Mouse (Mus musculus) liver, postnatal 0 days (tissue): ENCODE data around the gene Tuft1. TPM values are rescaled to one million over a fixed set of nuclear protein-coding genes. Genes with fewer than 3 reads are reported as not detected.

Source experiments
- ATAC-seq: fragments of 200-750 bp; cut with Nextera tagmentation; 2 replicates; pipeline ENCODE4 v1.8.0; 2017; ENCODE audit warnings: mild to moderate bottlenecking, moderate library complexity
- DNase-seq: peaks from one replicate; pipeline ENCODE4 v3.0.0-alpha.2; 2016
- H3K27ac ChIP-seq: fragments of 300-500 bp; sonication (generic); 2 replicates; pipeline ENCODE4 v1.5.1; 2014; ENCODE audit warnings: antibody characterized with exemption, moderate library complexity, mild to moderate bottlenecking, low read depth
- H3K27me3 ChIP-seq: fragments of 300-500 bp; sonication (generic); 2 replicates; pipeline ENCODE4 v1.6.1; 2014; ENCODE audit warnings: low read length, control low read depth, mixed read lengths; ENCODE audit not compliant: insufficient read depth
- H3K36me3 ChIP-seq: fragments of 300-500 bp; sonication (generic); replicated peaks from 2 replicates; pipeline ENCODE4 v1.6.1; 2014; ENCODE audit warnings: mild to moderate bottlenecking, control low read depth, low read length, moderate library complexity, mixed read lengths; ENCODE audit not compliant: insufficient read depth
- H3K4me1 ChIP-seq: fragments of 300-500 bp; sonication (generic); 2 replicates; pipeline ENCODE4 v1.6.1; 2014; ENCODE audit warnings: antibody characterized with exemption, mild to moderate bottlenecking, control low read depth; ENCODE audit not compliant: insufficient read depth
- H3K4me2 ChIP-seq: fragments of 300-500 bp; sonication (generic); 2 replicates; pipeline ENCODE4 v1.6.1; 2014; ENCODE audit warnings: low read depth, mild to moderate bottlenecking, low read length, moderate library complexity, mixed read lengths
- H3K4me3 ChIP-seq: fragments of 300-500 bp; sonication (generic); 2 replicates; pipeline ENCODE4 v1.5.1; 2014; ENCODE audit warnings: low read depth, low read length
- H3K9ac ChIP-seq: fragments of 300-500 bp; sonication (generic); replicated peaks from 2 replicates; pipeline ENCODE4 v1.6.1; 2014; ENCODE audit warnings: mild to moderate bottlenecking, moderate library complexity
- H3K9me3 ChIP-seq: fragments of 300-500 bp; sonication (generic); 2 replicates; pipeline ENCODE4 v1.6.1; 2016; ENCODE audit warnings: mild to moderate bottlenecking, control low read depth, low read length, mixed read lengths
- CTCF ChIP-seq: sonication (generic); IDR thresholded peaks from 2 replicates; pipeline ENCODE4 v1.5.1; 2016; ENCODE audit warnings: antibody characterized with exemption, low read depth
- EP300 ChIP-seq: IDR thresholded peaks from 2 replicates; pipeline ENCODE4 v1.6.1; 2016; ENCODE audit warnings: antibody characterized with exemption, low read depth, mild to moderate bottlenecking
- WGBS: fragments of 180-500 bp; shearing (Covaris S2); extraction: QIAGEN DNeasy Blood & Tissue Kit; methylation state at CpG from one replicate; pipeline ENCODE4 v1.1.7; 2014; ENCODE audit not compliant: insufficient replicate concordance; 5-methylcytosine and 5-hydroxymethylcytosine counted together
- polyA plus RNA-seq: library from polyadenylated mRNA; unstranded; fragments of >200 nt; fragmentation: Nextera tagmentation; extraction: Ambion mirVana; gene quantifications from 2 replicates; pipeline ENCODE4 v1.2.1, GENCODE M21; 2015

Gene Tuft1
- polyA plus RNA-seq, 1 experiment from 2014 or later = 8.1 TPM

- no peak overlapping the region for H3K9ac ChIP-seq
- no peak for TF ChIP-seq EP300
- no peak for TF ChIP-seq CTCF
- 81% methylated on average over 6 of the region's 6 CpGs for WGBS
- H3K9me3 ChIP-seq = no peaks in the 10 kb centered on the region
- no peaks in the 10 kb centered on the region for H3K36me3 ChIP-seq
- peaks cover 3% of the 10 kb centered on the region; the same call in 1 of the 2 replicates for H3K4me1 ChIP-seq
- no peak overlapping the region for H3K4me3 ChIP-seq
- no peaks in the 10 kb centered on the region for H3K27me3 ChIP-seq
- no peak overlapping the region for H3K27ac ChIP-seq
- no peak overlapping the region for H3K4me2 ChIP-seq
- ATAC-seq = no peak
- DNase-seq = no peak
These were observed 84.2 kb downstream of the Tuft1 start for GRCm38 (mm10) chr3:94574506-94574905.

- DNase-seq (no peak), ATAC-seq (no peak)
- 73% methylated on average over 2 of the region's 2 CpGs for WGBS
- no peak overlapping the region for H3K4me3 ChIP-seq
- TF ChIP-seq CTCF = no peak
- no peaks in the 10 kb centered on the region for H3K27me3 ChIP-seq
- no peak overlapping the region for H3K4me2 ChIP-seq
- H3K4me1 ChIP-seq = no peaks in the 10 kb centered on the region
- no peak overlapping the region for H3K27ac ChIP-seq
- H3K36me3 ChIP-seq = no peaks in the 10 kb centered on the region
- no peak overlapping the region for H3K9ac ChIP-seq
- H3K9me3 ChIP-seq = no peaks in the 10 kb centered on the region
These were observed 91.4 kb downstream of the Tuft1 start for GRCm38 (mm10) chr3:94567242-94567641.

- peaks cover 4% of the 10 kb centered on the region for H3K36me3 ChIP-seq
- H3K27me3 ChIP-seq = no peaks in the 10 kb centered on the region
- no peaks in the 10 kb centered on the region for H3K4me1 ChIP-seq
- no peak overlapping the region for H3K9ac ChIP-seq
- no peak overlapping the region for H3K27ac ChIP-seq
- no peak overlapping the region for H3K4me3 ChIP-seq
- no peak for DNase-seq
- H3K4me2 ChIP-seq = no peak overlapping the region
- no peak for ATAC-seq
- WGBS = 80% methylated on average over 2 of the region's 2 CpGs
- no peaks in the 10 kb centered on the region for H3K9me3 ChIP-seq
- no peak for TF ChIP-seq CTCF
- no peak for TF ChIP-seq EP300
These were observed 93.1 kb downstream of the Tuft1 start for GRCm38 (mm10) chr3:94565557-94565956.

- peaks cover 4% of the 10 kb centered on the region for H3K36me3 ChIP-seq
- H3K27me3 ChIP-seq = no peaks in the 10 kb centered on the region
- H3K4me2 ChIP-seq = no peak overlapping the region
- no peaks in the 10 kb centered on the region for H3K9me3 ChIP-seq
- H3K27ac ChIP-seq = no peak overlapping the region
- H3K9ac ChIP-seq = no peak overlapping the region
- TF ChIP-seq CTCF (no peak), EP300 (no peak)
- DNase-seq (no peak), ATAC-seq (no peak)
- 71% methylated on average over 3 of the region's 3 CpGs for WGBS
- no peak overlapping the region for H3K4me3 ChIP-seq
- no peaks in the 10 kb centered on the region for H3K4me1 ChIP-seq
These were observed 93.5 kb downstream of the Tuft1 start for GRCm38 (mm10) chr3:94565127-94565526.

- no peaks in the 10 kb centered on the region for H3K4me1 ChIP-seq
- WGBS = 72% methylated on average over 4 of the region's 4 CpGs
- no peak for TF ChIP-seq EP300
- 0 out of 2 replicates have a peak, but pooled peaks have one; percentile 1 for TF ChIP-seq CTCF
- no peak for ATAC-seq
- no peaks in the 10 kb centered on the region for H3K27me3 ChIP-seq
- no peak for DNase-seq
- H3K4me3 ChIP-seq = no peak overlapping the region
- H3K4me2 ChIP-seq = no peak overlapping the region
- no peak overlapping the region for H3K9ac ChIP-seq
- no peaks in the 10 kb centered on the region for H3K9me3 ChIP-seq
- H3K36me3 ChIP-seq = peaks cover 9% of the 10 kb centered on the region
- H3K27ac ChIP-seq = no peak overlapping the region
These were observed 94.2 kb downstream of the Tuft1 start for GRCm38 (mm10) chr3:94564356-94565010.

GRCm38 (mm10) chr3:94563163-94563562, 95.5 kb downstream of the Tuft1 start:
- Histone ChIP-seq H3K9ac (no peak overlapping the region), H3K4me2 (no peak overlapping the region), H3K4me3 (no peak overlapping the region), H3K27me3 (no peaks in the 10 kb centered on the region), H3K9me3 (no peaks in the 10 kb centered on the region), H3K4me1 (no peaks in the 10 kb centered on the region), H3K27ac (no peak overlapping the region), H3K36me3 (peaks cover 16% of the 10 kb centered on the region)
- TF ChIP-seq CTCF (no peak), EP300 (no peak)
- no peak for ATAC-seq
- 86% methylated on average over 3 of the region's 3 CpGs for WGBS
- no peak for DNase-seq

Other genes starting within 250 kb of the Tuft1 start
- gene Tdrkh, start 245.6 kb downstream of the Tuft1 start, polyA plus RNA-seq = 7.1 and 7.7 TPM in 2 replicates
- gene Mrpl9, start 215.6 kb downstream of the Tuft1 start, polyA plus RNA-seq = 27.4 and 28.7 TPM in 2 replicates
- 0.15 and 0.38 TPM in 2 replicates for gene Oaz3, start 215.0 kb downstream of the Tuft1 start, polyA plus RNA-seq
- 0.04 and 0.06 TPM in 2 replicates for gene Celf3, start 180.6 kb downstream of the Tuft1 start, polyA plus RNA-seq
- 0.34 TPM in 1 of 2 replicates, not detected in the other for gene Riiad1, start 178.5 kb downstream of the Tuft1 start, polyA plus RNA-seq
- gene Snx27, start 76.2 kb downstream of the Tuft1 start, polyA plus RNA-seq = 9.9 and 10.1 TPM in 2 replicates
- not detected in 2 replicates for gene Gm10972, start 15.8 kb downstream of the Tuft1 start, polyA plus RNA-seq
- gene Selenbp2, start 34.7 kb upstream of the Tuft1 start, polyA plus RNA-seq = 35.1 and 39.9 TPM in 2 replicates
- gene Cgn, start 127.6 kb upstream of the Tuft1 start, polyA plus RNA-seq = 8.7 and 9.5 TPM in 2 replicates
- gene Pogz, start 178.7 kb upstream of the Tuft1 start, polyA plus RNA-seq = 2.9 and 3.3 TPM in 2 replicates
- gene Psmb4, start 228.1 kb upstream of the Tuft1 start, polyA plus RNA-seq = 172 and 174 TPM in 2 replicates